Mouse (Mus musculus) ovary, postnatal 14 days (tissue): ENCODE data around the gene Eef1akmt2.

Experiments
- DNase-seq: peaks from one replicate; pipeline ENCODE4 v3.0.0; 2022; ENCODE audit warnings: low spot score

Eef1akmt2 gene

GRCm38 (mm10) chr7:132787022-132787421, 65.5 kb downstream of the Eef1akmt2 start:
- no peak for DNase-seq

- DNase-seq: no peak
Observed at GRCm38 (mm10) chr7:132786522-132786921, 66.0 kb downstream of the Eef1akmt2 start.

GRCm38 (mm10) chr7:132786011-132786410, 66.5 kb downstream of the Eef1akmt2 start:
- DNase-seq: no peak

- no peak for DNase-seq
Observed at GRCm38 (mm10) chr7:132784101-132784500, 68.4 kb downstream of the Eef1akmt2 start.

GRCm38 (mm10) chr7:132781850-132782249, 70.6 kb downstream of the Eef1akmt2 start:
- DNase-seq: no peak

GRCm38 (mm10) chr7:132781130-132781814, 71.2 kb downstream of the Eef1akmt2 start:
- no peak for DNase-seq

- no peak for DNase-seq
Observed at GRCm38 (mm10) chr7:132780611-132781010, 71.9 kb downstream of the Eef1akmt2 start.

- no peak for DNase-seq
Observed at GRCm38 (mm10) chr7:132778630-132779029, 73.8 kb downstream of the Eef1akmt2 start.

GRCm38 (mm10) chr7:132777728-132778453, 74.6 kb downstream of the Eef1akmt2 start:
- DNase-seq: no peak
